Mouse (Mus musculus) embryonic facial prominence, embryonic 11.5 days (tissue): Measurements from ENCODE around the gene Galns. TPM values are rescaled to one million over a fixed set of nuclear protein-coding genes. Genes with fewer than 3 reads are reported as not detected.

Source experiments
- ATAC-seq: fragments of 200-750 bp; cut with Nextera tagmentation; replicated peaks from 2 replicates; pipeline ENCODE4 v1.8.0; 2017; ENCODE audit warnings: low read depth; ENCODE audit not compliant: insufficient number of reproducible peaks, low FRiP score, low TSS enrichment
- DNase-seq: peaks from one replicate; pipeline ENCODE4 v3.0.0-alpha.2; 2015; ENCODE audit warnings: low spot score
- H3K27ac ChIP-seq: fragments of 300-500 bp; sonication (generic); replicated peaks from 2 replicates; pipeline ENCODE4 v1.5.1; 2014; ENCODE audit warnings: mild to moderate bottlenecking, low read depth, low read length, control low read depth
- H3K27me3 ChIP-seq: fragments of 300-500 bp; sonication (generic); 2 replicates; pipeline ENCODE4 v1.6.1; 2014; ENCODE audit warnings: mild to moderate bottlenecking, low read length, moderate library complexity, mixed read lengths; ENCODE audit not compliant: control insufficient read depth, insufficient read depth
- H3K36me3 ChIP-seq: fragments of 300-500 bp; sonication (generic); replicated peaks from 2 replicates; pipeline ENCODE4 v1.6.1; 2014; ENCODE audit warnings: low read depth, mild to moderate bottlenecking, low read length, moderate library complexity, mixed read lengths; ENCODE audit not compliant: control insufficient read depth, insufficient read depth
- H3K4me1 ChIP-seq: fragments of 300-500 bp; sonication (generic); 2 replicates; pipeline ENCODE4 v1.6.1; 2014; ENCODE audit warnings: low read length, mixed read lengths; ENCODE audit not compliant: control insufficient read depth, insufficient read depth
- H3K4me2 ChIP-seq: fragments of 300-500 bp; sonication (generic); 2 replicates; pipeline ENCODE4 v1.6.1; 2014; ENCODE audit warnings: low read depth, mild to moderate bottlenecking, control low read depth, low read length, moderate library complexity
- H3K4me3 ChIP-seq: fragments of 300-500 bp; sonication (generic); 2 replicates; pipeline ENCODE4 v1.5.1; 2014; ENCODE audit warnings: low read depth, low read length, control low read depth
- H3K9ac ChIP-seq: fragments of 300-500 bp; sonication (generic); replicated peaks from 2 replicates; pipeline ENCODE4 v1.6.1; 2014; ENCODE audit warnings: mild to moderate bottlenecking, control low read depth, low read length
- H3K9me3 ChIP-seq: fragments of 300-500 bp; sonication (generic); replicated peaks from 2 replicates; pipeline ENCODE4 v1.6.1; 2016; ENCODE audit warnings: mild to moderate bottlenecking, low read length, inconsistent platforms, mixed read lengths; ENCODE audit not compliant: control insufficient read depth
- WGBS: fragments of 180-500 bp; shearing (Covaris S2); extraction: QIAGEN DNeasy Blood & Tissue Kit; methylation state at CpG from one replicate; pipeline ENCODE4 v1.1.7; 2014; 5-methylcytosine and 5-hydroxymethylcytosine counted together
- polyA plus RNA-seq: library from polyadenylated mRNA; unstranded; fragments of >200 nt; fragmentation: Nextera tagmentation; extraction: Ambion mirVana; gene quantifications from 2 replicates; pipeline ENCODE4 v1.2.1, GENCODE M21; 2014

Galns gene
- polyA plus RNA-seq, 1 experiment from 2014 or later: 4.3 TPM

DNA sequence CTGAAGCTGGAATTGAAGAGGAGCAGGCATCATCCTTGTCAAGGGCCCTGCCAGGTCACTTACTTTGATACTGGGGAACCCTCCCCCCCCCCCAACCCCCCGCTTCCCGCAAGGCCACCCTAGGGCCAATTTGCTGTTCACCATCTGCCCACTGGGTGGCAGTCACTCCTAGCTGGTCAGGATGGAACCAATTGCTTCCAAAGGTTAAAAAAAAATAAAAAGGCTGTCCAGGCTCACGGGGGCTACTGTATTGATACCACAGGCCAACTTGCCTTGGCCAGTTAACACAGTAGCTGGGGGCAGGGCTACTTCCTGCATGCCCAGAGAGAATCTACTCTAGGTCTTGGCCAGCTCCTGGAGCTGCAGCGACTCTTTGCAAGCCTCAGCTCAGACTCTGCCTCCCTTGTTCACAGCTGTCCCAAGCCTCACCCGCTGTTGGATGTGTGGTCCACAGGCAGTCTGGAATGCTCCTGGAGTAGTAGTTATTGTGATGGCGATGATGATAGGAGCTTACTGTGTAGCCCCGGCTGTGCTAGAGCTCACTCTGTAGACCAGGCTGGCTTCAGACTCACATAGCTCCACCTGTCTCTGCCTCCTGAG lies 6.8 kb upstream of the Galns start:
- no peaks in the 10 kb centered on the region for H3K36me3 ChIP-seq

GRCm38 (mm10) chr8:122616181-122616905 lies 5.1 kb upstream of the Galns start:
- H3K9ac ChIP-seq: no peak overlapping the region
- WGBS: 68% methylated on average over 9 of the region's 9 CpGs

More for the DNA sequence above, 6.8 kb upstream of the Galns start:
- Histone ChIP-seq H3K27me3 (no peaks in the 10 kb centered on the region), H3K4me3 (no peak overlapping the region), H3K9me3 (no peaks in the 10 kb centered on the region), H3K9ac (no peak overlapping the region), H3K4me1 (peaks cover 3% of the 10 kb centered on the region; the same call in 1 of the 2 replicates), H3K27ac (no peak overlapping the region), H3K4me2 (no peak overlapping the region)
- DNase-seq (peak; percentile 88), ATAC-seq (no peak; the same call in 1 of the 2 replicates)
- 30% methylated on average over 5 of the region's 7 CpGs for WGBS

DNA sequence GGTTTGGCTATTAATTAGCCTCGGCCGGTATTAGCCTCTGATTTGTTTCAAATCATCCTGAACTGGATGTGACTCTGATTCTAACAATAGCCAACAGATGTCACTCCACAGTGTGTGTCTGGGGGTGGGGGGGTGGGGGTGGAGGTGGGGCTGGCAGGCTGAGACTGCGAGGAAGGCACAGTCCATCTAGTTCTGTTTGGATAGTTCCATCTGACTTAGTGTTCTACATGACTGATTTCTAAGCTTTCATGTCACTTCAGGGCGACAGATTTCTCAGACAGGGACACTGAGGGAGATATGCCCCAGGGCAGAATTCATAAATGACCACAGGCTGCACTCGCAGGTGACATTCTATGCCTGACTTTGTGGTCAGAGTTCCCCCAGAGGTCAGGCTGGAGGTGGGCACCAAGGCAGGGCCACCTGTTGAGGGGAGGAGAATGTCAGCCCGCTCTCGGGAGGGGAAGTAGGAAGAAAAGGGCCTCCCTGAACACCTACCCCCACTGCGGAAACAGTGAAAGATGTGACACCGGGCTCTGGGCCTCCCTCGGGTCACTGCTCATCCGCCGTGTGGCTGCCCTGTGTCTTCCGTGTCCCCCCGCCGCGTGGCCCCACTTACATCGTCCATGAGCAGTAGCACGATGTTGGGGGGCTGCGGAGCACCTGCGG lies 518 bp downstream of the Galns start:
- ATAC-seq (no peak; the same call in none of the 2 replicates), DNase-seq (no peak)
- 0 out of 2 replicates have a peak overlapping the region, but pooled peaks have one; percentile 11 for H3K27ac ChIP-seq

More at GRCm38 (mm10) chr8:122616181-122616905, 5.1 kb upstream of the Galns start:
- H3K4me1 ChIP-seq: peaks cover 3% of the 10 kb centered on the region; the same call in 1 of the 2 replicates
- no peak overlapping the region for H3K4me3 ChIP-seq
- DNase-seq (no peak), ATAC-seq (no peak)
- H3K27me3 ChIP-seq: no peaks in the 10 kb centered on the region
- no peaks in the 10 kb centered on the region for H3K36me3 ChIP-seq
- H3K4me2 ChIP-seq: no peak overlapping the region
- H3K27ac ChIP-seq: 0 out of 2 replicates have a peak overlapping the region, but pooled peaks have one; percentile 35
- H3K9me3 ChIP-seq: no peaks in the 10 kb centered on the region

DNA sequence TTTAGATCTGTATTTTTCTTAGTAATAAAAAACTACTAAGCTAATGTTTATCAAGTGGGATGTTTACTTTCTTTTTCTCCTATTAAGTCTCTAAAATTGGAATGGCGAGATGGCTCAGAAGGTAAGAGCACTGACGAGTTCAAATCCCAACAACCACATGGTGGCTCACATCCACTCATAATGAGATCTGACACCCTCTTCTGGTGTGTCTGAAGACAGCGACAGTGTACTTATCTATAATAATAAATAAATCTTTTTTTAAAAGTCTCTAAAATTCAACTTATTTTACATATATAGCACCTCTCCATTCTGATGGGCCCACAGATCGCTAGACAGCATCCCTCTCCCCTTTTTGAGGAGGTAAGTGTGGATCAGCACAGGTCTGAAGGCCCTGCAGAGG lies 1.1 kb downstream of the Galns start:
- 0 out of 2 replicates have a peak, but pooled peaks cover 2% of the 10 kb centered on the region for H3K4me1 ChIP-seq
- no peak overlapping the region for H3K9ac ChIP-seq
- ATAC-seq (no peak), DNase-seq (no peak)
- H3K36me3 ChIP-seq: no peaks in the 10 kb centered on the region
- 57% methylated on average over 4 of the region's 4 CpGs for WGBS
- no peaks in the 10 kb centered on the region for H3K9me3 ChIP-seq
- H3K27ac ChIP-seq: no peak overlapping the region
- H3K4me3 ChIP-seq: no peak overlapping the region
- no peak overlapping the region for H3K4me2 ChIP-seq
- no peaks in the 10 kb centered on the region for H3K27me3 ChIP-seq

More for the DNA sequence above, 518 bp downstream of the Galns start:
- H3K4me2 ChIP-seq: peak overlapping the region; percentile 90
- 0 out of 2 replicates have a peak, but pooled peaks cover 2% of the 10 kb centered on the region for H3K4me1 ChIP-seq
- no peaks in the 10 kb centered on the region for H3K36me3 ChIP-seq
- no peaks in the 10 kb centered on the region for H3K9me3 ChIP-seq
- peak overlapping the region; percentile 63 for H3K9ac ChIP-seq
- H3K27me3 ChIP-seq: no peaks in the 10 kb centered on the region
- peak overlapping the region; percentile 63 for H3K4me3 ChIP-seq
- WGBS: 4% methylated on average over 20 of the region's 20 CpGs

- ATAC-seq (no peak), DNase-seq (no peak)
- Histone ChIP-seq H3K36me3 (no peaks in the 10 kb centered on the region), H3K9me3 (no peaks in the 10 kb centered on the region), H3K27ac (no peak overlapping the region), H3K9ac (no peak overlapping the region), H3K4me3 (no peak overlapping the region), H3K27me3 (no peaks in the 10 kb centered on the region), H3K4me1 (0 out of 2 replicates have a peak, but pooled peaks cover 2% of the 10 kb centered on the region), H3K4me2 (no peak overlapping the region)
- WGBS: 80% methylated on average over 11 of the region's 12 CpGs
These were observed 4.5 kb downstream of the Galns start for GRCm38 (mm10) chr8:122606810-122607209.

- H3K36me3 ChIP-seq: no peaks in the 10 kb centered on the region
- H3K4me3 ChIP-seq: no peak overlapping the region
- no peaks in the 10 kb centered on the region for H3K9me3 ChIP-seq
- H3K4me2 ChIP-seq: no peak overlapping the region
- H3K27ac ChIP-seq: no peak overlapping the region
- no peak for ATAC-seq
- no peak overlapping the region for H3K9ac ChIP-seq
- no peak for DNase-seq
- no peaks in the 10 kb centered on the region for H3K27me3 ChIP-seq
- H3K4me1 ChIP-seq: no peaks in the 10 kb centered on the region
- WGBS: 84% methylated on average over 4 of the region's 4 CpGs
These were observed 5.9 kb downstream of the Galns start for GRCm38 (mm10) chr8:122605367-122605766.

GRCm38 (mm10) chr8:122604640-122605039 lies 6.6 kb downstream of the Galns start:
- Histone ChIP-seq H3K4me3 (no peak overlapping the region), H3K4me1 (no peaks in the 10 kb centered on the region), H3K36me3 (no peaks in the 10 kb centered on the region), H3K9me3 (no peaks in the 10 kb centered on the region), H3K9ac (no peak overlapping the region), H3K27ac (no peak overlapping the region), H3K27me3 (no peaks in the 10 kb centered on the region), H3K4me2 (no peak overlapping the region)
- 68% methylated on average over 1 of the region's 1 CpGs for WGBS
- no peak for ATAC-seq
- no peak for DNase-seq
